Mouse (Mus musculus) brain, embryonic 18.5 days (tissue): ENCODE data around the gene Clec16a.

Experiments
- DNase-seq: peaks from one replicate; pipeline ENCODE4 v3.0.0-alpha.2; 2012; ENCODE audit warnings: low read depth, low spot score

Clec16a gene

DNA sequence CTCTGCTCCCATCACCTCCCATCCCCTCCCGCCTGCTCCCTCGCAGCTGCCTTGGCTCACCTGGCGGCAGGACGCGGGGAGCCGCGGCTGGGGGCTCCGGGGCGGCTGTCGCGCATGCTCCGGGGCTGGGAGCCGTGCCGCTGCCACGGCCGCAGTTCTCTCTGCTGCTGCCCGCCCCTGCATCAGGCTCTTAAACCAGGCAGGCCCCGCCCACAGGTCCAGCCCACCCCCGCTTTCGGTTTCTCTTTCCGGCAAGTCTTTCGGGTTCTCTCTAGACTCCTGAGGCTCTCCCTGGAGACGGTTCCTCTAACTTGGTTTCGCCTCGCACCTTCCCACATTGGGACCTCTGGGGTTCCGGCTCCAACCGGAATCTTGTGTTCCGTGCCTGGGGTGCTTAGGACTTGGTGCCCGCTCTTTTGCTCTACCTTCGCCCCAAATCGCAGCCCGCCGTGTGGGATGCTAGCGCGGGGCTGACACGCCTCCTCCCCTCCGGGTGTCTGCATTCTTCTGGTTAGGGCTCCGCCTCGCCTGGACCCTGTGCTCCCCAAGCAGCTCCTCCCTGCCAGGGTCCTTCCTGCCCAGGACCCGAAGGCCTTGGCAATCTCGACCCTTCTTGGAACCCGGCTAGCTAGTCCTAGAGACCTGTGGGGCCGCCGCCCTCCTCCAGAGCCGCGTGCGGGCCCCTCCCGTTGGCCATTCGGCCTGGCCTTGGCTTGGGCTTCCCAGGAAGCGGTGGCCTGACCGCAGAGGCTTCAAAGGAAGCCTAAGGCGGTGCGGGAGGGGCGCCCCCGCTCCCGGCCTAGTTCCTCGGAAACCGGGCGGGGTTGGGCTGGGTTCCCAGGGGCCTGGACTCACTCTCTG lies 240.5 kb downstream of the Clec16a start, which contains the start of gene Socs1:
TSS of gene Socs1 (minus strand) at position 166 of the 861 bp plus-strand sequence.
- DNase-seq, result peak; percentile 73

DNA sequence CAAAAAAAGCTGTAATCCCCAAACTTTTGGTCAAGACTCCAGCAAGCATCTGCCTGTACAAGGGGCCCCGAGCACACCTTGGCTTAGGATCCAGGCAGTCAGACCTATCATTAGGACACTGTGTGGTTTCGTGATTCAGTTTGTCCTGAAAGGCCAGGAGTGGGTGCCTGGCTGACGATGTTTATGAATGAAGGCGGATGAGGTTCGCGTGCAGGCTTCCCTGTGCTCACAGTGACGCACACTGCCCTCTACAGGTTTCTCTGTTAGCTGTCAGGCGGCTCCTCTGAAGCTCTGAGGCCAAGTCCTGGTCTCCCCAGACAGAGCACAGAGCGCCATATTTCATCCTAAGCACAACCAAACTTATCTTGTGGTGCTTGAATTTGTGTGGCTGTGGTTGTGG lies 241.1 kb downstream of the Clec16a start:
- DNase-seq, result peak; percentile 74

DNA sequence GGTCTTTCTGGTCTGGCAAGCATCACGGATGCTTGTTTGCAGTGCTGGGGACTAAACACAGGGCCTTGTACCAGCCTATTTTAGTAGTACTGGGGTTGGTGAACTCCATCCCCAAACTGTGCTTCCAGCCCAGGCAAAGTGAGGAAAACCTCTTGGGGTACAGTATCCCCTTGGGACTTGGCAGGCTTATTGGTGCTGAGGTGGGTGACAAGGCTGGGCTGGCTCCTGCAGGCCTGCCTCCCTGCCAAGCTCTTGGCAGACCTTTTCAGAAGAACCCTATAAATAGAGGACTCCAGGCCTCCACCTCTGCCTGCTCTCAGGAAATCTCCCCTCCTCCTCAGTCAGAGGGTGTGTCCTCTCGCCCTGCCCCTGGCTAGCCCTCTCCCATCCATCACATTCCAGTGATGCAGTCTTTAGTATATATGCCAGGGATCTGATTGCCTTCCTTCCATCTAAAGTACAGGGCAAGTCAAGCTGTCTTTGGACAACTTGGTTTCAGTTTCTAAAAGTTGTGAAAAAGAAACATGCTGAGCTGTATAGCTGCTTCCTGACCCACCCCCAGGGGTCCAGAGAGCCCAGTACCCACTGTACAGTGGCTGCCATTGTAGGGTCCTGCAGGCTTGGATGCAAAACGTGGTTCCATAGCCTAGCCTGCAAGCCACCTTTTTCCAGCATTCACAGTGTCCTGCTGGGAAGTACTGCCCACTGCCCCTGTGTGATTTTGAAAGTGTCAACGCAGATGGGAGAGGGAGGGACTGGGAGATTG lies 241.8 kb downstream of the Clec16a start:
- no peak for DNase-seq

DNA sequence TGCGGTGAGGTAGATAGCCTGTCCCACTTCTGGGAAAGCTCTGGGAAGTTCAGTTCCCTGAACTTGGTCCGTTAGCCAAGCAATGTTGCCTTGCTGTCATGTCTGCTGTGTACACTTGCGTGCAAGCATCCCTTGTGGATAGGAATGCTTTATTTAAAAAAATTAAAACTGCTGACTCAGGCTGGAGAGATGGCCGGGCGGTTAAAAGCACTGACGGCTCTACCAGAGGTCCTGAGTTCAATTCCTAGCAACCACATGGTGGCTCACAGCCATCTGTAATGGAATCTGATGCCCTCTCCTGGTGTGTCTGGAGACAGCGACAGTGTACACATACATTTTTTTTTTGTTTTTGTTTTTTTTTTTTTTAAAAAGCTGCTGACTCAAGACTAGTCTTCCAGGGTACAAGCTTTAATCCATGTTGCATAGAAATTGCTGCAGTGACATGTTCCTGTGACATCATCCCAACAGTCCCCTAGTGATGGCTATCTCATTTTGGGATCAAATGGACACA lies 242.5 kb downstream of the Clec16a start:
- DNase-seq, result no peak

DNA sequence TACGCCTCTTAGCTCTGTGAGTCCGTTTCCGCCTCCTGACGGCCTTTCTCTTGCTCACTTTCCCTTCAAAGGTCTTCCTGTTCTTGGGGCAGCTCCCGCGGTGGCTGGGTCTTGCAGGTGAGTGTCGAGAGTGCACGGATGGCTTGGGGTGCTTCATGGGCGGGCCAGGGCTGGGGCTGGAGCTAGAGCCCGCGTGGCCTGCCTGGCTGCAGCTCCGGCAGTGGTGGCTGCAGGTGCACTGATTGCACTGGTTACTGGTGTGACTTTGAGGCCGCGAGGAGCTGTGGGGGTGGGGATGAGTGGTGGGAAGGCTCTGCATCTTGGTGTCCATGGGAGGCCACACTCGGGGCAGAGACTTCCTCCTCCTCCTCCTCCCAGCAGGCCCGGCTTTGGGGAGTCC lies 243.1 kb downstream of the Clec16a start, which contains the start of gene Tnp2:
TSS of gene Tnp2 (minus strand) at position 390 of the 400 bp plus-strand sequence.
- DNase-seq, result no peak

DNA sequence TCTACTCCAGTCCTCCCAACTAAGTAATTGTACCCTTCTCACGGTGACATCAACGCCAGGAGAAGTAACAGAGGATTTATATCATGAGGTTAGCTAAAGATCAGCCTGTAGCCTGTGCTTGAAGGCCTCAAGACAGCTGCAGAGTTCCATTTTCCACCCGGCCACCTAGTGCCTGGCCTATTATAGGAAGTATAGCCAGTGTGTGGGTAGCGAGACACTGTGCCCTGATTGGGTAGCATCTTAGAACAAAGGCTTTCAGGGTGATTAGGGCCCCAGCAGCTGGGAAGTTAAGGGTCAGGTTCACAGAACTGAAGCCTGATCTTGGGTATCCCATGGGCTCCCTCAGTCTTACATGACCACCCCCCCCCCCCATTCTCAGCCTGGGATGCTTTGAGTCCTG lies 243.7 kb downstream of the Clec16a start:
- DNase-seq, result no peak

DNA sequence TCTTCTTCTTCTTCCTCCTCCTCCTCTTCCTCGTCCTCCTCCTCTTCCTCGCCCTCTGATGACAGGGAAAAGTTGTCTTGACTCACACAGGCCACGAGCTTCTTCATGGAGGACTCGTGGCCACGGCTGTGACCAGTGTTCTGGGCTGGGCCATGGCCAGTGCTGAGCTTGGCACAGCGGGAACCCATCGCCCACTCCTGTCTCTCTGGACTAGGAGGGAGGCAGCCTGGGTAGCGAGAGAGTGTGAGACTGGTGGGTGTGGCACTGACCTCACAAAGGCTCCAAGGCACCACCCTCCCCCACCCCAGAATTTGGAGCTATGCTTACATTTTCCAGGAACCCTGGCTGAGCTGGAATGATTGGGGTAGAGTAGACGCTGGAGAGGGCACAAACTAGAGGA lies 245.6 kb downstream of the Clec16a start, which contains the start of gene Prm3:
TSS of gene Prm3 (minus strand) at position 213 of the 400 bp plus-strand sequence.
- no peak for DNase-seq
